Mouse (Mus musculus): ENCODE results near the gene Zglp1.
"Not testable (repeated sequence)": the region's sequence is repeated elsewhere in the genome, so short reads cannot be mapped to it uniquely, and the experiment has no call there.

Gene Zglp1

DNA sequence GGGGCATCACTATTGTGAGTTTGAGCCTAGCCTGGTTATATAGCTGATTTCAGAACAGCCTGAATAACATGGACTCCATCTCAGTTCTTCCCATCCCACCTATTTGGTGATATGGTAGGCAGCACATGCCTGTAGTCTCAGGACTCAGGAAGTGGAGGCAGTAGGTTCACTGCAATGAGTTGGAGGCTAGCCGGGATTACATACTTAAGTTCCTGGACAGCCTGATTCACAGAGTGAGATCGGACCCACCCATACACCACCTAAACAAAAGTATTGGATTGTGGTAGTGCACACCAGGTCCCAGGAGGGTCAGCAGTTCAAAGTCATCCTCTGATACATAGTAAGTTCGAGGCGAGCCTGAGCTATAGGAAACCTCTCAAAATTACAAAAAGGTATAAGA, 5.7 kb upstream of the Zglp1 start:
- DNase-seq (ENCODE audit: low spot score) = peak; percentile 30

GRCm38 (mm10) chr9:21062928-21063327, 4.0 kb downstream of the Zglp1 start:
- no peak for DNase-seq (ENCODE audit: low spot score)

DNA sequence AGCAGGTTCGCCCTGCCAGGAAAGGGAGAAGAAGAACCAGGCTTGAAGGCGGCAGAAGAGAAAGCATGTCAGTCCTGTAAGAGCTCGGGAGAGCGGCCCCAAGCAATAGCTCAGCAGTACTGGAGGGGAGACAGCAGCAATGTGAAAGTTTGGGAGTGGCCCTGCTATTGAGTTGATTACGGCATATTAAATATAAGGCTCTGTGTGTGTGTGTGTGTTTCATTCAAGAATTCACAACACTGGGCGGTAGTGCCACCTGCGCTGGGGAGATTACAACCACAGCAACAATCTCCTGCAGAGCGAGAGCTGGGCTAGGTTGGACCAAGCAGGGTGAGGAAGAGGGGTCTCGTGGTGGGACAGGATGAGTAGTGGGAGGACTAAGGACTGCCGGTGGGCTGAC, 15.3 kb downstream of the Zglp1 start:
- DNase-seq (ENCODE audit: low spot score) = no peak

- DNase-seq (ENCODE audit: low spot score) = no peak
Measured at GRCm38 (mm10) chr9:21045235-21045634, 21.7 kb downstream of the Zglp1 start.

DNA sequence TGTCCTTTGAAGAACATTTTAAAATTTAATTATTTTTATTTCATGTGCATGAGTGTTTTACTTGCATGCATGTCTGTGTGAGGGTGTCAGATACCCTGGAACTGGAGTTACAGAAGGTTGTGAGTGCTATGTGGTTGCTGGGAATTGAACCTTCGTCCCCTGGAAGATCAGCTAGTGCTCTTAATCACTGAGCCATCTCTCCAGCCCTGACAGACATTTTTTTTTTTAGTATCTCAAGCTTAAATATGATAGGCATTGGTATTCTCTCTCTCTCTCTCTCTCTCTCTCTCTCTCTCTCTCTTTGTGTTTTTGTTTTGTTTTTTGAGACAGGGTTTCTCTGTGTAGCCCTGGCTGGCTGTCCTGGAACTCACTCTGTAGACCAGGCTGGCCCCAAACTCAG, 22.1 kb downstream of the Zglp1 start:
- not testable (repeated sequence) for DNase-seq (ENCODE audit: low spot score)

DNA sequence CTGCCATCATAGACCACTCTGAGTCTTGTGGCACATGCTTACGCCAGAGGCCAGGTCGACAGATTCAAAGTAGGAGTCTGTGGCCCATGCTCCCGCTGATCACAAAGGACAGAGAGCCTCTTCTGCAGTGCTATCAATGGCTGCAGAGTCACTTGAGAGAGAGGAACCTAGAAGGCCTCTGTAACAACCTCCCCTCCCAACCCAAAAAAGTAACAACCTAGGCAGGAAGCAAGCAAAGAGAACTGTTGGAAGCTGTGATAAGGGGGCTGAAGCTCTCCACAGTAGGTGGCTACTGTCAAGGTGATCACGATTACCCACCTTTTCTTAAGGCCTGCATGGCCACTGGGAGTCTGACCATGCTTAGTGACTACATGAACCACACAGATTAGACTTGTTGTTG, 23.3 kb downstream of the Zglp1 start:
- DNase-seq (ENCODE audit: low spot score) = no peak

- no peak for DNase-seq (ENCODE audit: low spot score)
Measured at GRCm38 (mm10) chr9:21041308-21041707, 25.6 kb downstream of the Zglp1 start.

DNA sequence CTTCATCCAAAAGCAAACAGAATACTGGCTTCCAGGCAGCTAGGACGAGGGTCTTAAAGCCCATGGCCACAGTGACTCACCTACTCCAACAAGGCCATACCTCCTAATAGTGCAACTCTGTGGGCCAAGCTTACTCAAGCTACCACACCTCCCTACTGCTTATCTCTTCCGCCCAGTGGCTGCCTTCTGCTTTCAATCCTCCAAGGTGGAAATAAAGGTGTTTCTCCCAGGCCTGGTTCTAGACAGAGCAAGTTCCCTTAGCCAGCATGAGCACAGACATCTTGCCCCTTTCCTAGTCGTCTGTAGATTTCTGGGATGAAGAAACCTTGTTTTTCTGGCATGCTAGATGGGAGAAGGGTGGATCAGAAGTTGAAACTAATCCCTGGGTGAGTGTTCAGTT, 27.1 kb downstream of the Zglp1 start:
- DNase-seq (ENCODE audit: low spot score) = peak; percentile 50

- DNase-seq (ENCODE audit: low spot score) = no peak
Measured at GRCm38 (mm10) chr9:21037481-21037891, 29.4 kb downstream of the Zglp1 start.

GRCm38 (mm10) chr9:21036666-21037065, 30.2 kb downstream of the Zglp1 start:
- DNase-seq (ENCODE audit: low spot score) = no peak

DNA sequence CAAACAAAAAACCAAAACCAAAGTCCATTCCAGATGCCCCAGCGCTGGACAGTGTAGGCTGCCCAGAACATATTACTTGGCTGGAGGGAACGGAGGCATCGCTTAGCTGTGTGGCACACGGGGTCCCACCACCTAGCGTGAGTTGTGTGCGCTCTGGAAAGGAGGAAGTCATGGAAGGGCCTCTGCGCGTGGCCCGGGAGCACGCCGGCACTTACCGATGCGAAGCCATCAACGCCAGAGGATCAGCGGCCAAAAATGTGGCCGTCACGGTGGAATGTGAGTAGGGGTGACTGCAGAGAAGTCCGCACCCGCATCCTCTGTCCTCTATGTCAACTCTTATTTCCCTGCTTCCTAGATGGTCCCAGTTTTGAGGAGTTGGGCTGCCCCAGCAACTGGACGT, 30.7 kb downstream of the Zglp1 start:
- DNase-seq (ENCODE audit: low spot score) = no peak

GRCm38 (mm10) chr9:21035586-21035985, 31.3 kb downstream of the Zglp1 start:
- DNase-seq (ENCODE audit: low spot score) = no peak

- DNase-seq (ENCODE audit: low spot score) = no peak
Measured at GRCm38 (mm10) chr9:21034481-21035085, 32.3 kb downstream of the Zglp1 start.

DNA sequence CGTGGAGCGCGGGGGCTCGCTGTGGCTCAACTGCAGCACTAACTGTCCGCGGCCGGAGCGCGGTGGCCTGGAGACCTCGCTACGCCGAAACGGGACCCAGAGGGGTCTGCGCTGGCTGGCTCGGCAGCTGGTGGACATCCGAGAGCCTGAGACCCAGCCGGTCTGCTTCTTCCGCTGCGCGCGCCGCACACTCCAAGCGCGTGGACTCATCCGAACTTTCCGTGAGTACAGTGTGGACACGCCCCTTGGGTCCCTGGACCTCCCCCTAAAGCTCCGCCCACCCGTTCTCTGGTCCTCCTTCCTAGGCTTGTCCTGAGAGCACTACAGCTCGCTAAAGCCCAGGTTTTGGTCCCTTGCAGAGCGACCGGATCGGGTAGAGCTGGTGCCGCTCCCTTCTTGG, 33.8 kb downstream of the Zglp1 start:
- peak; percentile 90 for DNase-seq (ENCODE audit: low spot score)

- no peak for DNase-seq (ENCODE audit: low spot score)
Measured at GRCm38 (mm10) chr9:21032491-21032890, 34.4 kb downstream of the Zglp1 start.

DNA sequence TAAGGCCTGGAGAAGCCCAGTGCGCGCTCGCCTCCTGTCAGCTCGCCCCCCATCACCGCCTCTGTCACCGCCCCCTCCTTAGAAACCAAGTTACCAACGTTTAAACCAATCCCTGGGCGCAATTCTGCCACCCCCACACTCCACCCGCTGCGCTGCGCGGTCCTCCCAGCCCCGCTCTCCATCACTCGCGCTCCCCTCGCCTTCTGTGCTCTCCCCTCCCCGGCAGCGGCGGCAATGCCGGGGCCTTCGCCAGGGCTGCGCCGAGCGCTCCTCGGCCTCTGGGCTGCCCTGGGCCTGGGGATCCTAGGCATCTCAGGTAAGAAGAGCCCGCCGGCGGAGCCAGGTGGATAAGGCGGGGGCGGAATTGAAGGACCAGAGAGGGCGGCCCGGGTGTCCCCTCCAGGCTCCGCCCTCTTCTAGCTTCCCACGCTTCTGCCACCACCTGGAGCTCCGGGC, 35.0 kb downstream of the Zglp1 start, which contains the start of gene Icam5:
Gene Icam5, plus strand, starts transcription at position 178 of the 456 bp plus-strand sequence.
- no peak for DNase-seq (ENCODE audit: low spot score)

DNA sequence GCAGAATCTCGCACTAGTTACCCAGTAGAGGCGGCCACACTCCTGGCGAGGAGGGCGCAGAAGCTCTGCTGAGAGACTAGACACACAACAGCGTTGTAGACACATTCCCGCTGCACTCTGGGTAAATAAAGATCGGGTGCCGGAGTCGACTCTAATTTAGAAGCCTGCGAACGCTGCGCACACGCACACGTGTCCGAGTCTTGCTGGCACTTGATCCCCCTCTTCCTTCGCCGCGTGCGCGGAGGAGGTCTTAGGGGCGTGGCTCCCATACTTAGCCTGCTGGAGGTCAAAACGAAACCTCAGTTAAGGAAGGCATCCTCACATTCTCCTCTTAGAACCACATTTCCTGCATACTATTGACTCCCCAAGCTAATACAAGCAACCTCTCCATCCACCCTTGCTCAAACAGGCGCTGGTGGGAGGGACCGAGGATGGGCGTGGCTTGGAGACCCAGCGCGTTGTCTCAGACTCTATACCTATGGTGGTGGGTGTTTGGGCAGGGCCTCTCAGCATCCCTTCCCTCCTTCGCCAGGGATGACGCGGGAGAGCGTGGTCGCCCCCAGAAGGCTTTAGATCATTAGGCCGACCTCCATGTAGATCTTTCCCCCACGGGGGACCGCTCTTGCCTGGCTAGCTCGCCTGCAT, 35.5 kb downstream of the Zglp1 start:
- peak; percentile 53 for DNase-seq (ENCODE audit: low spot score)

DNA sequence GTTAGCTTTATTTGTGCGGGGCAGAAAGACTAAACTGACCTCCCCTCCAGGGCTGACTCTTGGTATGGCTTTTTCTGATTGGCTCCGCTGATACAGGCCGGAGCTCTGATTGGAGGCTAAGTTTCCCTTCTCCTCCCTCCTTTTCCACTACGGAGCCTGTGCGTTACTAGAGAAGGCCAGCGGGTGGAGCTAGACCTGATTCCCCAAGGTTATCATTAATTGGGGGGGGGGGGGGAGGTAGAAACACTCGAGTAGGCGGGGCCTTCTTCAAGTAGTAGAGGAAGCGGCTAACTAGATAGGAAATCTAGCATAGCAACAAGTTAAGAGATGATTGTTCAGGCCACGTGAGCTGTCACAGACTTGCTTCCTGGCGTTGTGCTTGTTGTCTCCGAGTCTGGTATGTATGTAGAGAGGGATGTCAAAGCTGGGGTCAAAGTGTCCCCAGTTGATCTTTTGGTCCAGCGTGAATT, 36.1 kb downstream of the Zglp1 start:
- DNase-seq (ENCODE audit: low spot score) = peak; percentile 97

DNA sequence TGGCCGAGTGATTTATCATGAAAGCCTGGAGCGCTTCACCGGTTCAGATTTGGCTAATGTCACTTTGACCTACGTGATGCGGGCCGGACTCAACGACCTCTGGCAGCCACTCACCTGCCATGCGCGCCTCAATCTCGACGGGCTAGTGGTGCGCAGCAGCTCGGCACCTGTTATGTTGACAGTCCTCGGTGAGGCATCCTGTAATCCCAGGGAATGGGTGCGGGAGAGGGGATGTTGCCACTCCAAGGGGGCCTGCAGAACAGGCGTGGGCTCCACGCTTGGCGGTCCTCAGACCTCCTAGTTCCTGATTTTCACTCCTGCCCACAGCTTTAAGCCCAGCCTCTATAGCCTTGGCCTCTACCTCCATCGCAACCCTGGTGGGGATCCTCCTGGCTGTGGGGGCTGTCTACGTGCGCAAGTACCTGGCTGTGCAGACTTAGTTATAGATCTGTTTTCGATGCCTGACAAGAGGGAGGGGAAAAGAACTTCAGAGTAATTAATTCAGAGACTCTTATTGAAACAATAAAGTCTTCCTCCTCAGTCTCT, 36.8 kb downstream of the Zglp1 start:
- no peak for DNase-seq (ENCODE audit: low spot score)

DNA sequence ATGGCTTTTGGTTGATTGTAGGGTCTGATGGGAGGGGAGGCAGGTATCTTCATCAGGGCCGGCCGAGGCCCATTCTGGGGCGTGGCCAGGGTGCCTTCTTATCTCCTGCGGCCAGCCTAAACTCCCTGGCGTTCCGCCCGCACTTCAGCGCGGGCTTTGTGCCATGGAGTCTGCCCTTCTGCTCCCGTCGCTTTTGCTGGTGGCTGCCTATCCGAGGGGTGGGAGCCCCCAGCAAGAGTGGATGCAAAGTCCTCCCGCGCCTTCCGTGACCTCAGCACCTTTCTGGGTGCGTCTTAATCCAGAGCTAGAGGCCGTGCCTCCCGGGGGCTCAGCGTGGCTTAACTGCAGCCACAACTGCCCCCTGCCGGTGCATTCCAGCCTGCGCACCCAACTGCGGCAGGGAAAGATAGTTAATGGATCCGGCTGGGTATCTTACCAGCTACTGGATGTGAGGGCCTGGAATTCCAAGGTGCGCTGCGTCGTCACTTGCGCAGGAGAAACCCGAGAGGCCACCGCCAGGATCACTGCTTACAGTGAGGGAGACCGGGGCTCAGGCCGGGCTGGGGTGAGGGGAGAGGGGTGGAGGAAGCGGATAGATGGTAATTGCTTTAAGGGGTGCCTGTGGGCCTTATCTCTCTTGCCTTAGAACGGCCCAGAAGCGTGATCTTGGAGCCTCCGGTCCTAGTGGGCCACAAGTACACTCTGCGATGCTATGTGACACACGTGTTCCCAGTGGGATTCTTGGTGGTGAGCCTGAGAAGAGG, 37.4 kb downstream of the Zglp1 start, which contains the start of gene Icam4:
Gene Icam4, plus strand, starts transcription at position 83 of the 764 bp plus-strand sequence.
- DNase-seq (ENCODE audit: low spot score) = peak; percentile 91

DNA sequence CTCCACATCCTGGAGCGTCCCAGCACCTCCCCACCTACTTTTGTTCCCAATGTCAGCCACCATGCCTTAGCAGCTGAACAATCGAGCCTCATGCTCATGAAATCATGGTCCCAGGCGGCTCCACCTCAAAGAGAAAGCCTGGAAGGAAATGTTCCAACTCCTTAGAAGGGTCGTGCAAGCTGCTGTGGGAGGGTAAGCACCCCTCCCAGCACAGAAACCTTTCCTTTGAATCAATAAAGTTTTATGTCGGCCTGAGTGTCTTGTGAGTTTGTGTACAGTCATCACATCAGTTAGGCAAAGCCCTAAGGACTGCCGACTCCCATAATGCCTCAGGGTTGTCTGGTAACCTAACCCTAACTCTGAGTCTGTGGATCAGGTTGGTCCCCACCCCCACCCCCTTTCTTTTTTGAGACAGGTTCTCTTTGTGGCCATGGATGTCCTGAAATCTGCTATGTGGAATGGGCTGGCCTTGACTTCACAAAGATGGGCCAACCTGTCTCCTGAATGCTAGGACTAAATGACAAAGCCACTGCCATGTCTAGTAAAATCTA, 38.3 kb downstream of the Zglp1 start:
- no peak for DNase-seq (ENCODE audit: low spot score)

DNA sequence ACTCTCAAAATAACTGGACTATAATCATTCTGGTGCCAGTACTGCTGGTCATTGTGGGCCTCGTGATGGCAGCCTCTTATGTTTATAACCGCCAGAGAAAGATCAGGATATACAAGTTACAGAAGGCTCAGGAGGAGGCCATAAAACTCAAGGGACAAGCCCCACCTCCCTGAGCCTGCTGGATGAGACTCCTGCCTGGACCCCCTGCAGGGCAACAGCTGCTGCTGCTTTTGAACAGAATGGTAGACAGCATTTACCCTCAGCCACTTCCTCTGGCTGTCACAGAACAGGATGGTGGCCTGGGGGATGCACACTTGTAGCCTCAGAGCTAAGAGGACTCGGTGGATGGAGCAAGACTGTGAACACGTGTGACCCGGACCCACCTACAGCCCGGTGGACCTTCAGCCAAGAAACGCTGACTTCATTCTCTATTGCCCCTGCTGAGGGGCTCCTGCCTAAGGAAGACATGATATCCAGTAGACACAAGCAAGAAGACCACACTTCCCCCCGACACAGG, 39.1 kb downstream of the Zglp1 start:
- DNase-seq (ENCODE audit: low spot score) = no peak
